Mouse (Mus musculus) urinary bladder, adult 18-20 months (tissue): ENCODE data around the gene Fam107b.
A peak's percentile ranks its signal among the peaks of the same experiment; 100 is the strongest.

Experiments used
- DNase-seq, 2 experiments: peaks; one replicate each; pipeline ENCODE4 v3.0.0; 2022; ENCODE audit warnings: low spot score in 2 of 2, mixed read lengths in 2 of 2

The Fam107b gene

GRCm38 (mm10) chr2:3739351-3739961 is 169.2 kb downstream of the Fam107b start:
- no peak for DNase-seq

- DNase-seq = no peak
These were observed 170.0 kb downstream of the Fam107b start for GRCm38 (mm10) chr2:3740256-3740655.

GRCm38 (mm10) chr2:3740670-3741069 is 170.4 kb downstream of the Fam107b start:
- DNase-seq = no peak

GRCm38 (mm10) chr2:3742519-3742918 is 172.2 kb downstream of the Fam107b start:
- DNase-seq = no peak

- no peak for DNase-seq
These were observed 174.8 kb downstream of the Fam107b start for GRCm38 (mm10) chr2:3745041-3745440.

- DNase-seq = no peak
These were observed 175.8 kb downstream of the Fam107b start for GRCm38 (mm10) chr2:3745910-3746606.

GRCm38 (mm10) chr2:3748714-3749503 is 178.6 kb downstream of the Fam107b start:
- peak; percentile 58 to 75 for DNase-seq

GRCm38 (mm10) chr2:3749504-3750024 is 179.3 kb downstream of the Fam107b start:
- DNase-seq = no peak

GRCm38 (mm10) chr2:3750126-3750525 is 179.8 kb downstream of the Fam107b start:
- no peak for DNase-seq

- DNase-seq = peak in 1 of 2 experiments; percentile 25
These were observed 182.1 kb downstream of the Fam107b start for GRCm38 (mm10) chr2:3752365-3752764.

GRCm38 (mm10) chr2:3752893-3753292 is 182.6 kb downstream of the Fam107b start:
- DNase-seq = no peak

- DNase-seq = no peak
These were observed 183.5 kb downstream of the Fam107b start for GRCm38 (mm10) chr2:3753749-3754148.

- DNase-seq = no peak
These were observed 185.6 kb downstream of the Fam107b start for GRCm38 (mm10) chr2:3755936-3756335.

GRCm38 (mm10) chr2:3758406-3758805 is 188.1 kb downstream of the Fam107b start:
- DNase-seq = no peak

- DNase-seq = no peak
These were observed 190.0 kb downstream of the Fam107b start for GRCm38 (mm10) chr2:3760234-3760836.

- DNase-seq = no peak
These were observed 193.8 kb downstream of the Fam107b start for GRCm38 (mm10) chr2:3764136-3764535.

GRCm38 (mm10) chr2:3765957-3766783 is 195.9 kb downstream of the Fam107b start:
- DNase-seq = no peak

GRCm38 (mm10) chr2:3769260-3769659 is 199.0 kb downstream of the Fam107b start:
- DNase-seq = peak in 1 of 2 experiments; percentile 49

GRCm38 (mm10) chr2:3769786-3770318 is 199.6 kb downstream of the Fam107b start:
- no peak for DNase-seq

GRCm38 (mm10) chr2:3770383-3770782 is 200.1 kb downstream of the Fam107b start:
- no peak for DNase-seq

- DNase-seq = no peak
These were observed 201.2 kb downstream of the Fam107b start for GRCm38 (mm10) chr2:3771483-3771882.
